Mouse (Mus musculus) gonadal fat pad, adult 2 months (tissue): ENCODE results near the gene Osbpl10. TPM values are rescaled to one million over a fixed set of nuclear protein-coding genes. Genes with fewer than 3 reads are reported as not detected.
A peak's percentile ranks its signal among the peaks of the same experiment; 100 is the strongest.
"Not testable (repeated sequence)": the region's sequence is repeated elsewhere in the genome, so short reads cannot be mapped to it uniquely, and the experiment has no call there.

ENCODE experiments used
- DNase-seq: peaks from one replicate; pipeline ENCODE4 v3.0.0-alpha.2; 2012; ENCODE audit warnings: low read depth
- polyA plus RNA-seq: library from polyadenylated mRNA; depleted of rRNA; stranded (reverse); fragments of >200 nt; gene quantifications from 2 replicates; pipeline ENCODE4 v1.2.3, GENCODE M21; 2012

Osbpl10 gene
- polyA plus RNA-seq, 1 experiment = 7.1 TPM

- DNase-seq = no peak
Measured at GRCm38 (mm10) chr9:115217984-115218383, 239.6 kb downstream of the Osbpl10 start.

- no peak for DNase-seq
Measured at GRCm38 (mm10) chr9:115220466-115220865, 242.1 kb downstream of the Osbpl10 start.

- no peak for DNase-seq
Measured at GRCm38 (mm10) chr9:115221265-115221664, 242.9 kb downstream of the Osbpl10 start.

- DNase-seq = no peak
Measured at GRCm38 (mm10) chr9:115224744-115225354, 246.5 kb downstream of the Osbpl10 start.

GRCm38 (mm10) chr9:115229145-115229544 lies 250.8 kb downstream of the Osbpl10 start:
- no peak for DNase-seq

GRCm38 (mm10) chr9:115229676-115230075 lies 251.3 kb downstream of the Osbpl10 start:
- no peak for DNase-seq

GRCm38 (mm10) chr9:115230141-115230540 lies 251.8 kb downstream of the Osbpl10 start:
- no peak for DNase-seq

GRCm38 (mm10) chr9:115231476-115231875 lies 253.1 kb downstream of the Osbpl10 start:
- no peak for DNase-seq

GRCm38 (mm10) chr9:115233721-115234120 lies 255.4 kb downstream of the Osbpl10 start:
- no peak for DNase-seq

- no peak for DNase-seq
Measured at GRCm38 (mm10) chr9:115234561-115234960, 256.2 kb downstream of the Osbpl10 start.

- DNase-seq = peak; percentile 42
Measured at GRCm38 (mm10) chr9:115236352-115236841, 258.0 kb downstream of the Osbpl10 start.

GRCm38 (mm10) chr9:115237943-115238342 lies 259.6 kb downstream of the Osbpl10 start:
- DNase-seq = no peak

GRCm38 (mm10) chr9:115239861-115240260 lies 261.5 kb downstream of the Osbpl10 start:
- DNase-seq = no peak

GRCm38 (mm10) chr9:115243630-115244029 lies 265.3 kb downstream of the Osbpl10 start:
- DNase-seq = no peak

GRCm38 (mm10) chr9:115245092-115245491 lies 266.7 kb downstream of the Osbpl10 start:
- DNase-seq = no peak

GRCm38 (mm10) chr9:115249145-115249544 lies 270.8 kb downstream of the Osbpl10 start:
- DNase-seq = no peak

- DNase-seq = no peak
Measured at GRCm38 (mm10) chr9:115257733-115258286, 279.4 kb downstream of the Osbpl10 start.

GRCm38 (mm10) chr9:115259866-115260265 lies 281.5 kb downstream of the Osbpl10 start:
- no peak for DNase-seq

GRCm38 (mm10) chr9:115260464-115260863 lies 282.1 kb downstream of the Osbpl10 start:
- no peak for DNase-seq

GRCm38 (mm10) chr9:115261456-115261855 lies 283.1 kb downstream of the Osbpl10 start:
- DNase-seq = no peak

GRCm38 (mm10) chr9:115261896-115262295 lies 283.5 kb downstream of the Osbpl10 start:
- DNase-seq = no peak

GRCm38 (mm10) chr9:115271556-115271955 lies 293.2 kb downstream of the Osbpl10 start:
- no peak for DNase-seq

- not testable (repeated sequence) for DNase-seq
Measured at GRCm38 (mm10) chr9:115272451-115272850, 294.1 kb downstream of the Osbpl10 start.
